Mouse (Mus musculus) stomach, embryonic 15.5 days (tissue): ENCODE data around the gene 1700069L16Rik. TPM values are rescaled to one million over a fixed set of nuclear protein-coding genes. Genes with fewer than 3 reads are reported as not detected.

Experiments
- ATAC-seq: fragments of 200-750 bp; cut with Nextera tagmentation; 2 replicates; pipeline ENCODE4 v1.8.0; 2017; ENCODE audit warnings: low read depth, moderate number of reproducible peaks, moderate TSS enrichment; ENCODE audit not compliant: insufficient read depth, low FRiP score
- H3K27ac ChIP-seq: fragments of 300-500 bp; sonication (generic); 2 replicates; pipeline ENCODE4 v1.5.1; 2015; ENCODE audit warnings: mild to moderate bottlenecking, inconsistent platforms
- H3K27me3 ChIP-seq: fragments of 300-500 bp; sonication (generic); replicated peaks from 2 replicates; pipeline ENCODE4 v1.6.1; 2015; ENCODE audit warnings: inconsistent platforms
- H3K36me3 ChIP-seq: fragments of 300-500 bp; sonication (generic); 2 replicates; pipeline ENCODE4 v1.6.1; 2015; ENCODE audit warnings: inconsistent platforms
- H3K4me1 ChIP-seq: fragments of 300-500 bp; sonication (generic); 2 replicates; pipeline ENCODE4 v1.6.1; 2015; ENCODE audit warnings: inconsistent platforms
- H3K4me2 ChIP-seq: fragments of 300-500 bp; sonication (generic); 2 replicates; pipeline ENCODE4 v1.6.1; 2015; ENCODE audit warnings: mild to moderate bottlenecking, inconsistent platforms
- H3K4me3 ChIP-seq: fragments of 300-500 bp; sonication (generic); replicated peaks from 2 replicates; pipeline ENCODE4 v1.5.1; 2015; ENCODE audit warnings: inconsistent platforms
- H3K9ac ChIP-seq: fragments of 300-500 bp; sonication (generic); 2 replicates; pipeline ENCODE4 v1.6.1; 2015; ENCODE audit warnings: inconsistent platforms
- H3K9me3 ChIP-seq: fragments of 300-500 bp; sonication (generic); 2 replicates; pipeline ENCODE4 v1.6.1; 2016; ENCODE audit warnings: inconsistent platforms
- WGBS: fragments of 180-500 bp; shearing (Covaris S2); methylation state at CpG from one replicate; pipeline ENCODE4 v1.1.7; 2015; 5-methylcytosine and 5-hydroxymethylcytosine counted together
- polyA plus RNA-seq: library from polyadenylated mRNA; unstranded; fragments of >200 nt; fragmentation: Nextera tagmentation; extraction: Ambion mirVana; gene quantifications from 2 replicates; pipeline ENCODE4 v1.2.1, GENCODE M21; 2015

The 1700069L16Rik gene
- polyA plus RNA-seq, 1 experiment from 2014 or later, result not detected

- peaks cover 87% of the 10 kb centered on the region for H3K36me3 ChIP-seq
- no peaks in the 10 kb centered on the region for H3K4me1 ChIP-seq
- no peak overlapping the region for H3K4me3 ChIP-seq
- ATAC-seq, result no peak
- no peak overlapping the region for H3K4me2 ChIP-seq
- no peaks in the 10 kb centered on the region for H3K9me3 ChIP-seq
- no peaks in the 10 kb centered on the region for H3K27me3 ChIP-seq
- no peak overlapping the region for H3K9ac ChIP-seq
- H3K27ac ChIP-seq, result no peak overlapping the region
- 89% methylated on average over 9 of the region's 9 CpGs for WGBS
These were observed 27.1 kb upstream of the 1700069L16Rik start for GRCm38 (mm10) chr5:113751521-113752157.

GRCm38 (mm10) chr5:113748556-113749331 is 24.2 kb upstream of the 1700069L16Rik start:
- H3K27ac ChIP-seq, result no peak overlapping the region
- ATAC-seq, result no peak
- no peak overlapping the region for H3K9ac ChIP-seq
- H3K9me3 ChIP-seq, result no peaks in the 10 kb centered on the region
- no peaks in the 10 kb centered on the region for H3K4me1 ChIP-seq
- H3K4me3 ChIP-seq, result no peak overlapping the region
- peaks cover 95% of the 10 kb centered on the region for H3K36me3 ChIP-seq
- 93% methylated on average over 13 of the region's 13 CpGs for WGBS
- H3K4me2 ChIP-seq, result no peak overlapping the region
- H3K27me3 ChIP-seq, result no peaks in the 10 kb centered on the region

- Histone ChIP-seq H3K9ac (no peak overlapping the region), H3K4me1 (no peaks in the 10 kb centered on the region), H3K36me3 (peaks cover 95% of the 10 kb centered on the region), H3K4me3 (no peak overlapping the region), H3K9me3 (no peaks in the 10 kb centered on the region), H3K27me3 (no peaks in the 10 kb centered on the region), H3K4me2 (no peak overlapping the region), H3K27ac (no peak overlapping the region)
- 95% methylated on average over 5 of the region's 5 CpGs for WGBS
- ATAC-seq, result no peak
These were observed 23.1 kb upstream of the 1700069L16Rik start for GRCm38 (mm10) chr5:113747629-113748028.

- ATAC-seq, result no peak
- no peaks in the 10 kb centered on the region for H3K9me3 ChIP-seq
- peaks cover 14% of the 10 kb centered on the region for H3K4me1 ChIP-seq
- peaks cover 39% of the 10 kb centered on the region for H3K36me3 ChIP-seq
- whole genome bisulfite sequencing, result 85% methylated on average over 11 of the region's 11 CpGs
- no peak overlapping the region for H3K4me3 ChIP-seq
- H3K4me2 ChIP-seq, result no peak overlapping the region
- no peak overlapping the region for H3K9ac ChIP-seq
- no peak overlapping the region for H3K27ac ChIP-seq
- no peaks in the 10 kb centered on the region for H3K27me3 ChIP-seq
These were observed 13.2 kb upstream of the 1700069L16Rik start for GRCm38 (mm10) chr5:113737607-113738237.

GRCm38 (mm10) chr5:113736522-113737164 is 12.1 kb upstream of the 1700069L16Rik start:
- Histone ChIP-seq H3K9me3 (no peaks in the 10 kb centered on the region), H3K4me3 (peak overlapping the region; percentile 57), H3K27ac (peak overlapping the region; percentile 93), H3K27me3 (no peaks in the 10 kb centered on the region), H3K9ac (peak overlapping the region; percentile 47; the same call in 1 of the 2 replicates), H3K36me3 (peaks cover 30% of the 10 kb centered on the region), H3K4me2 (peak overlapping the region; percentile 79), H3K4me1 (peaks cover 14% of the 10 kb centered on the region)
- 35% methylated on average over 15 of the region's 15 CpGs for WGBS
- no peak for ATAC-seq

GRCm38 (mm10) chr5:113736113-113736502 is 11.5 kb upstream of the 1700069L16Rik start:
- peaks cover 14% of the 10 kb centered on the region for H3K4me1 ChIP-seq
- peak overlapping the region; percentile 79 for H3K4me2 ChIP-seq
- 3% methylated on average over 10 of the region's 10 CpGs for WGBS
- H3K4me3 ChIP-seq, result peak overlapping the region; percentile 57
- no peaks in the 10 kb centered on the region for H3K27me3 ChIP-seq
- peaks cover 26% of the 10 kb centered on the region for H3K36me3 ChIP-seq
- H3K27ac ChIP-seq, result peak overlapping the region; percentile 93
- peak overlapping the region; percentile 47 for H3K9ac ChIP-seq
- H3K9me3 ChIP-seq, result no peaks in the 10 kb centered on the region
- ATAC-seq, result no peak

GRCm38 (mm10) chr5:113735345-113736112 is 11.0 kb upstream of the 1700069L16Rik start, which contains the start of gene Ficd:
Gene Ficd, plus strand, starts transcription at chr5:113735803.
- H3K9ac ChIP-seq, result peak within 1 kb of the TSS; percentile 47
- peaks cover 14% of the 10 kb centered on the region for H3K4me1 ChIP-seq
- peak; percentile 98 for ATAC-seq
- no peaks in the 10 kb centered on the region for H3K9me3 ChIP-seq
- no peaks in the 10 kb centered on the region for H3K27me3 ChIP-seq
- H3K36me3 ChIP-seq, result peaks cover 21% of the 10 kb centered on the region
- peak within 1 kb of the TSS; percentile 57 for H3K4me3 ChIP-seq
- peak within 1 kb of the TSS; percentile 79 for H3K4me2 ChIP-seq
- WGBS, result under 1% methylated on average over 71 of the region's 71 CpGs
- peak within 1 kb of the TSS; percentile 93 for H3K27ac ChIP-seq

- Histone ChIP-seq H3K4me1 (peaks cover 14% of the 10 kb centered on the region), H3K27ac (peak overlapping the region; percentile 85), H3K9ac (peak overlapping the region; percentile 35; the same call in 1 of the 2 replicates), H3K4me2 (peak overlapping the region; percentile 72), H3K27me3 (no peaks in the 10 kb centered on the region), H3K4me3 (peak overlapping the region; percentile 57), H3K36me3 (peaks cover 21% of the 10 kb centered on the region), H3K9me3 (no peaks in the 10 kb centered on the region)
- WGBS, result 15% methylated on average over 7 of the region's 7 CpGs
- peak; percentile 29; the same call in 1 of the 2 replicates for ATAC-seq
These were observed 10.4 kb upstream of the 1700069L16Rik start for GRCm38 (mm10) chr5:113735023-113735344.

- whole genome bisulfite sequencing, result 62% methylated on average over 5 of the region's 5 CpGs
These were observed 9.8 kb upstream of the 1700069L16Rik start for GRCm38 (mm10) chr5:113734376-113734775.

GRCm38 (mm10) chr5:113732182-113732581 is 7.6 kb upstream of the 1700069L16Rik start:
- Histone ChIP-seq H3K27me3 (no peaks in the 10 kb centered on the region), H3K4me2 (no peak overlapping the region), H3K27ac (no peak overlapping the region), H3K9ac (no peak overlapping the region), H3K9me3 (no peaks in the 10 kb centered on the region), H3K4me1 (peaks cover 13% of the 10 kb centered on the region), H3K36me3 (no peaks in the 10 kb centered on the region), H3K4me3 (no peak overlapping the region)
- 23% methylated on average over 6 of the region's 6 CpGs for WGBS
- no peak for ATAC-seq

More at GRCm38 (mm10) chr5:113734376-113734775, 9.8 kb upstream of the 1700069L16Rik start:
- Histone ChIP-seq H3K36me3 (peaks cover 15% of the 10 kb centered on the region), H3K4me3 (no peak overlapping the region), H3K27ac (peak overlapping the region; percentile 85; the same call in 1 of the 2 replicates), H3K27me3 (no peaks in the 10 kb centered on the region), H3K9me3 (no peaks in the 10 kb centered on the region), H3K4me1 (peaks cover 14% of the 10 kb centered on the region), H3K9ac (no peak overlapping the region), H3K4me2 (no peak overlapping the region)
- no peak for ATAC-seq

- Histone ChIP-seq H3K9me3 (no peaks in the 10 kb centered on the region), H3K9ac (no peak overlapping the region), H3K4me2 (no peak overlapping the region), H3K27ac (no peak overlapping the region), H3K36me3 (no peaks in the 10 kb centered on the region), H3K4me3 (no peak overlapping the region), H3K27me3 (no peaks in the 10 kb centered on the region), H3K4me1 (peaks cover 3% of the 10 kb centered on the region; the same call in 1 of the 2 replicates)
- 85% methylated on average over 7 of the region's 7 CpGs for WGBS
- no peak for ATAC-seq
These were observed 6.6 kb upstream of the 1700069L16Rik start for GRCm38 (mm10) chr5:113731174-113731573.
